Mouse (Mus musculus): Measurements from ENCODE around the gene Gm10229. TPM values are rescaled to one million over a fixed set of nuclear protein-coding genes. Genes with fewer than 3 reads are reported as not detected.

The Gm10229 gene
- not detected for polyA plus RNA-seq (2017; shearing (Covaris generic))

GRCm38 (mm10) chr16:89014984-89015383 is at the start of gene Gm10229:
Gm10229 (plus strand) TSS chr16:89015284.

DNA sequence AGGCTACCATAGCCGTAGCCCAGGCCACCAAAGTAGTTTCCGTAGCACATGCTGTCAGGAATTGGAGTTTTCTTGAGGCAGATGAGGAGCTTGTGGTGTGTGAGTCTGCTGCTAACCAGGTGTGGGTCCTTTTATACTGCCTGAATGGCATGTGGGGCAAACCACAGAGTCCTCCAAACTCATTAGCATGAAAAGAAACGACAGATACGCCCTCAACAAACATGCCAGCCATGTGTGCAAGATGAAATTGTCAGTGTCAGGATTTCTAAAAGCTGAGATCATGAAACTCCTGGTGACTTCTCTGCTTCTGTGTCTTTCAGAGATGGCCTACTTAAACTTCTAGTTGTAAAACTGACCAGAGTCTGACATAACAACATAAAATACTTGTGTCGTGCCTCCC is 4.4 kb upstream of the Gm10229 start, which contains the start of gene Krtap22-2:
Krtap22-2 (minus strand) TSS at position 101 of the 400 bp plus-strand sequence.

GRCm38 (mm10) chr16:89031399-89031798 is 16.3 kb downstream of the Gm10229 start, which contains the start of gene Krtap6-1:
Krtap6-1 (plus strand) TSS chr16:89031699.

GRCm38 (mm10) chr16:89041372-89041771 is 26.3 kb downstream of the Gm10229 start, which contains the start of gene Gm10228:
Gm10228 (minus strand) TSS chr16:89041472.

GRCm38 (mm10) chr16:89047783-89048182 is 32.7 kb downstream of the Gm10229 start, which contains the start of gene Krtap6-5:
Krtap6-5 (minus strand) TSS chr16:89047883.

DNA sequence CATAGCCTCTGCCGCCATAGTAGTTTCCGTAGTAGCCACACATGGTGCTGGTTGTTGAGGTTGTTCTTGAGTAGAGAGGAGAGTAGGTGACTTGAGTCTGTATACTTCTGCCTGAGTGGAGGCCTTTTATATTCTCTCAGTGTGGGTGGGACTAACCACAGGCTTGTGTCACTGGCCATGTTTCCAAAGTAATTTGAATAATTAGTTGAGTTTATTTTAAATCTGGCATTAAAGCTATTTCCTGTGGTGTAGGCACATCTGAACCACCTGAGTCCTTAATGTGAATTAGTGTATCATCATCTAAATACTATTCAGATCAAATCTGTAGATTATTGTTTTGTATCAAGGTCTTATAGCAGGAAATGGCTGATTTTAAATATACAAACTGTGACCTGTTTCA is 48.8 kb downstream of the Gm10229 start, which contains the start of gene 1110025L11Rik:
1110025L11Rik (minus strand) TSS at position 101 of the 400 bp plus-strand sequence.

Other genes starting within 250 kb of the Gm10229 start
- gene 2310057N15Rik, start 241.1 kb upstream of the Gm10229 start, polyA plus RNA-seq (2017; shearing (Covaris generic)) = not detected
- gene Gm5965, start 237.4 kb upstream of the Gm10229 start, polyA plus RNA-seq (2017; shearing (Covaris generic)) = not detected
- not detected for gene Gm20741, start 203.1 kb upstream of the Gm10229 start, polyA plus RNA-seq (2017; shearing (Covaris generic))
- gene Krtap15, start 195.1 kb upstream of the Gm10229 start, polyA plus RNA-seq (2017; shearing (Covaris generic)) = not detected
- gene Krtap14, start 189.1 kb upstream of the Gm10229 start, polyA plus RNA-seq (2017; shearing (Covaris generic)) = not detected
- not detected for gene Krtap19-1, start 145.9 kb upstream of the Gm10229 start, polyA plus RNA-seq (2017; shearing (Covaris generic))
- gene Krtap19-2, start 141.0 kb upstream of the Gm10229 start, polyA plus RNA-seq (2017; shearing (Covaris generic)) = not detected
- gene Krtap19-3, start 137.2 kb upstream of the Gm10229 start, polyA plus RNA-seq (2017; shearing (Covaris generic)) = not detected
- not detected for gene Krtap19-4, start 130.2 kb upstream of the Gm10229 start, polyA plus RNA-seq (2017; shearing (Covaris generic))
- not detected for gene Krtap19-5, start 118.8 kb upstream of the Gm10229 start, polyA plus RNA-seq (2017; shearing (Covaris generic))
- gene Krtap19-9b, start 83.0 kb upstream of the Gm10229 start, polyA plus RNA-seq (2017; shearing (Covaris generic)) = not detected
- not detected for gene Krtap16-3, start 52.4 kb upstream of the Gm10229 start, polyA plus RNA-seq (2017; shearing (Covaris generic))
- not detected for gene Krtap22-2, start 4.5 kb upstream of the Gm10229 start, polyA plus RNA-seq (2017; shearing (Covaris generic))
- not detected for gene Krtap6-1, start 16.4 kb downstream of the Gm10229 start, polyA plus RNA-seq (2017; shearing (Covaris generic))
- gene Gm10228, start 26.2 kb downstream of the Gm10229 start, polyA plus RNA-seq (2017; shearing (Covaris generic)) = not detected
- not detected for gene Krtap6-5, start 32.6 kb downstream of the Gm10229 start, polyA plus RNA-seq (2017; shearing (Covaris generic))
- not detected for gene 1110025L11Rik, start 48.7 kb downstream of the Gm10229 start, polyA plus RNA-seq (2017; shearing (Covaris generic))
- not detected for gene Krtap6-3, start 68.7 kb downstream of the Gm10229 start, polyA plus RNA-seq (2017; shearing (Covaris generic))
- gene Gm6358, start 125.6 kb downstream of the Gm10229 start, polyA plus RNA-seq (2017; shearing (Covaris generic)) = not detected
- not detected for gene Gm10061, start 135.8 kb downstream of the Gm10229 start, polyA plus RNA-seq (2017; shearing (Covaris generic))
- not detected for gene Gm9789, start 142.7 kb downstream of the Gm10229 start, polyA plus RNA-seq (2017; shearing (Covaris generic))
- not detected for gene Gm7735, start 154.2 kb downstream of the Gm10229 start, polyA plus RNA-seq (2017; shearing (Covaris generic))
- gene 1110057P08Rik, start 159.5 kb downstream of the Gm10229 start, polyA plus RNA-seq (2017; shearing (Covaris generic)) = not detected
- not detected for gene Krtap20-2, start 190.6 kb downstream of the Gm10229 start, polyA plus RNA-seq (2017; shearing (Covaris generic))

Measured in activated CD4-positive, CD25-positive, alpha-beta regulatory T cell, adult 9 weeks (primary cell).